Mouse (Mus musculus): ENCODE results near the gene Cdk9. TPM values are rescaled to one million over a fixed set of nuclear protein-coding genes. Genes with fewer than 3 reads are reported as not detected.

The Cdk9 gene
- polyA plus RNA-seq, 1 experiment, result 76.6 TPM

- TF ChIP-seq USF1 (IDR thresholded peaks at IDR 0.05; ENCODE audit: low read depth) (no peak), POLR2A (IDR thresholded peaks at IDR 0.05; ENCODE audit: insufficient read length, low read depth) (no peak), MYOG (IDR thresholded peaks at IDR 0.05; ENCODE audit: control insufficient read depth in 1 of 3, insufficient read depth in 1 of 3, insufficient read length in 2 of 3, low read depth in 2 of 3) (no peak), SRF (IDR thresholded peaks at IDR 0.05; ENCODE audit: control insufficient read depth, insufficient read length, low read depth) (no peak), TCF12 (IDR thresholded peaks at IDR 0.05; ENCODE audit: insufficient read depth, poor library complexity, severe bottlenecking) (no peak), REST (IDR thresholded peaks at IDR 0.05; ENCODE audit: insufficient read depth, insufficient read length) (no peak), E2F4 (IDR thresholded peaks at IDR 0.05; ENCODE audit: insufficient read depth) (no peak), MYOD1 (IDR thresholded peaks at IDR 0.05; ENCODE audit: control insufficient read depth in 1 of 3, insufficient read length in 2 of 3, low read depth in 2 of 3) (no peak), MAX (IDR thresholded peaks at IDR 0.05; ENCODE audit: low read depth) (no peak), CEBPB (IDR thresholded peaks at IDR 0.05; ENCODE audit: insufficient read depth, poor library complexity, severe bottlenecking) (no peak), TCF3 (IDR thresholded peaks at IDR 0.05; ENCODE audit: insufficient read length, low read depth) (no peak)
- H3K79me2 ChIP-seq (ENCODE audit: control insufficient read depth, insufficient read depth), result no peaks in the 10 kb centered on the region
- H3K4me3 ChIP-seq, result no peak overlapping the region
- no peaks in the 10 kb centered on the region for H3K27me3 ChIP-seq (ENCODE audit: control insufficient read depth, insufficient read depth, insufficient read length)
- H3K4me2 ChIP-seq (ENCODE audit: low read depth), result no peak overlapping the region
- H3K36me3 ChIP-seq (ENCODE audit: control insufficient read depth, insufficient read depth), result no peaks in the 10 kb centered on the region
- H3ac ChIP-seq (ENCODE audit: control insufficient read depth, insufficient read length), result no peak overlapping the region
Observed at GRCm38 (mm10) chr2:32722046-32722445, 9.2 kb upstream of the Cdk9 start.

DNA sequence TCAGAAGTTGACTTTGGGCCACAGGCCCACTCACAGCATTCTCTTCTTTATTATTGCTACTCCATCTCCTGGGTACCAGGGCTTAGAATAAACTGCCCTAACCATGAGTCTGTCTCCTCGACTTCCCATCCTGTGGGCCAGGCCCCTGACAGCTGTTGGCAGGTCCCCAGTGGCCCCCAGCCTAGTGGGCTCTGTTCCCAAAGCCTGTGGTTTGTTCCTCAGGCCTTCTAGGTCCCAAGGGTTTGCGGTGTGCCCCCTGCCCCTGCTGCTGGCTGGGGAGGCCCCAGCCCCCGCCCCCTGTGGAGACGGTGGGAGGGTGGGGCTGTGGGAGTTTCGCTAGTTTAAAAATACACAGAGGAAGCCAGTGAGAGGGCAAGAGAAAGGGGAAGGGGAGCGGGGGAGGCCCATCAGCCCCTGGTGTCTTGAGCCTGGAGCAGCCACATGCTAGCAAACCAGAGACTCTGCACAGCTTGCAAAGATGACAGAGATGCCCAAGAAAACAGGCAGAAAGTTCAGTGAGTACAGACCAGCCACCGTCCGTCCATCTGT is 7.9 kb upstream of the Cdk9 start, which contains the start of gene Sh2d3c:
Gene Sh2d3c, plus strand, starts transcription at position 375 of the 549 bp plus-strand sequence.
- H3K4me3 ChIP-seq, result no peak within 1 kb of the TSS
- no peak within 1 kb of the TSS for H3ac ChIP-seq (ENCODE audit: control insufficient read depth, insufficient read length)
- no peaks in the 10 kb centered on the region for H3K27me3 ChIP-seq (ENCODE audit: control insufficient read depth, insufficient read depth, insufficient read length)
- H3K36me3 ChIP-seq (ENCODE audit: control insufficient read depth, insufficient read depth), result no peaks in the 10 kb centered on the region
- TF ChIP-seq SRF (IDR thresholded peaks at IDR 0.05; ENCODE audit: control insufficient read depth, insufficient read length, low read depth), result no peak
- no peak for TF ChIP-seq REST (IDR thresholded peaks at IDR 0.05; ENCODE audit: insufficient read depth, insufficient read length)
- TF ChIP-seq POLR2A (IDR thresholded peaks at IDR 0.05; ENCODE audit: insufficient read length, low read depth), result no peak
- no peak for TF ChIP-seq TCF12 (IDR thresholded peaks at IDR 0.05; ENCODE audit: insufficient read depth, poor library complexity, severe bottlenecking)
- TF ChIP-seq MYOG (IDR thresholded peaks at IDR 0.05; ENCODE audit: control insufficient read depth in 1 of 3, insufficient read depth in 1 of 3, insufficient read length in 2 of 3, low read depth in 2 of 3), result peak in 2 of 3 experiments; percentile 67 to 87
- TF ChIP-seq MYOD1 (IDR thresholded peaks at IDR 0.05; ENCODE audit: control insufficient read depth in 1 of 3, insufficient read length in 2 of 3, low read depth in 2 of 3), result peak in 2 of 3 experiments; percentile 77 to 83
- no peak for TF ChIP-seq TCF3 (IDR thresholded peaks at IDR 0.05; ENCODE audit: insufficient read length, low read depth)
- H3K4me2 ChIP-seq (ENCODE audit: low read depth), result peak within 1 kb of the TSS; percentile 62
- no peaks in the 10 kb centered on the region for H3K79me2 ChIP-seq (ENCODE audit: control insufficient read depth, insufficient read depth)

GRCm38 (mm10) chr2:32720053-32720452 is 7.2 kb upstream of the Cdk9 start:
- H3K4me3 ChIP-seq, result no peak overlapping the region
- H3K4me2 ChIP-seq (ENCODE audit: low read depth), result no peak overlapping the region
- no peak for TF ChIP-seq TCF3 (IDR thresholded peaks at IDR 0.05; ENCODE audit: insufficient read length, low read depth)
- TF ChIP-seq CEBPB (IDR thresholded peaks at IDR 0.05; ENCODE audit: insufficient read depth, poor library complexity, severe bottlenecking), result no peak
- TF ChIP-seq MYOG (IDR thresholded peaks at IDR 0.05; ENCODE audit: control insufficient read depth in 1 of 3, insufficient read depth in 1 of 3, insufficient read length in 2 of 3, low read depth in 2 of 3), result no peak
- no peak for TF ChIP-seq REST (IDR thresholded peaks at IDR 0.05; ENCODE audit: insufficient read depth, insufficient read length)
- TF ChIP-seq SRF (IDR thresholded peaks at IDR 0.05; ENCODE audit: control insufficient read depth, insufficient read length, low read depth), result no peak
- no peak for TF ChIP-seq POLR2AphosphoS2 (IDR thresholded peaks at IDR 0.05; ENCODE audit: insufficient read length, low read depth)
- TF ChIP-seq MAX (IDR thresholded peaks at IDR 0.05; ENCODE audit: low read depth), result no peak
- no peak for TF ChIP-seq MYOD1 (IDR thresholded peaks at IDR 0.05; ENCODE audit: control insufficient read depth in 1 of 3, insufficient read length in 2 of 3, low read depth in 2 of 3)
- no peak for TF ChIP-seq E2F4 (IDR thresholded peaks at IDR 0.05; ENCODE audit: insufficient read depth)
- no peak for TF ChIP-seq POLR2A (IDR thresholded peaks at IDR 0.05; ENCODE audit: insufficient read length, low read depth)
- no peaks in the 10 kb centered on the region for H3K27me3 ChIP-seq (ENCODE audit: control insufficient read depth, insufficient read depth, insufficient read length)
- no peak overlapping the region for H3ac ChIP-seq (ENCODE audit: control insufficient read depth, insufficient read length)
- no peaks in the 10 kb centered on the region for H3K36me3 ChIP-seq (ENCODE audit: control insufficient read depth, insufficient read depth)
- H3K79me2 ChIP-seq (ENCODE audit: control insufficient read depth, insufficient read depth), result no peaks in the 10 kb centered on the region

DNA sequence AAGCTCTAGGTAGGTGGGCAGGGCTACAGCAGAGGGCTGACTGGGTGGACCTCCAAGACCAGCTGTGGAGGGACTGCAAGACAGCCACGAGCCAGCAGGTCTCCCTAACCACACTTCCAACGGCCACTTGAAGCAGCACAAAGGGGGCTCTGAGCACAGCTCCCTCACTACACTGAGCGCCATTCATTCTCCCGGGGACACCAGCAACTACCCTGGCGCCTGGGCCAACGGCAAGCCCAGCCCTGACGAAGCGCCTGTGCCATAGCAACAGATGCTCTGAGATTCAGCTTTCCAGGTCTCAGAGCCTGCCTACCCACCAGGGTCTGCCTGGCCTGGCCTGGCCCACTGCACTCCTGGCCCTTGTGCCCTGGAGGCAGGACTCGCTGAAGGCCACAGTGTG is 5.9 kb upstream of the Cdk9 start:
- Histone ChIP-seq H3K79me2 (ENCODE audit: control insufficient read depth, insufficient read depth) (no peaks in the 10 kb centered on the region), H3ac (ENCODE audit: control insufficient read depth, insufficient read length) (no peak overlapping the region)
- TF ChIP-seq E2F4 (IDR thresholded peaks at IDR 0.05; ENCODE audit: insufficient read depth) (no peak), USF1 (IDR thresholded peaks at IDR 0.05; ENCODE audit: low read depth) (no peak), MYOG (IDR thresholded peaks at IDR 0.05; ENCODE audit: control insufficient read depth in 1 of 3, insufficient read depth in 1 of 3, insufficient read length in 2 of 3, low read depth in 2 of 3) (no peak), REST (IDR thresholded peaks at IDR 0.05; ENCODE audit: insufficient read depth, insufficient read length) (no peak), CEBPB (IDR thresholded peaks at IDR 0.05; ENCODE audit: insufficient read depth, poor library complexity, severe bottlenecking) (no peak), TCF3 (IDR thresholded peaks at IDR 0.05; ENCODE audit: insufficient read length, low read depth) (no peak), TCF12 (IDR thresholded peaks at IDR 0.05; ENCODE audit: insufficient read depth, poor library complexity, severe bottlenecking) (no peak), MAX (IDR thresholded peaks at IDR 0.05; ENCODE audit: low read depth) (no peak), POLR2A (IDR thresholded peaks at IDR 0.05; ENCODE audit: insufficient read length, low read depth) (no peak), MYOD1 (IDR thresholded peaks at IDR 0.05; ENCODE audit: control insufficient read depth in 1 of 3, insufficient read length in 2 of 3, low read depth in 2 of 3) (no peak), POLR2AphosphoS2 (IDR thresholded peaks at IDR 0.05; ENCODE audit: insufficient read length, low read depth) (no peak), SRF (IDR thresholded peaks at IDR 0.05; ENCODE audit: control insufficient read depth, insufficient read length, low read depth) (no peak)

More for the DNA sequence above, 5.9 kb upstream of the Cdk9 start:
- Histone ChIP-seq H3K36me3 (ENCODE audit: control insufficient read depth, insufficient read depth) (no peaks in the 10 kb centered on the region), H3K27me3 (ENCODE audit: control insufficient read depth, insufficient read depth, insufficient read length) (no peaks in the 10 kb centered on the region), H3K4me2 (ENCODE audit: low read depth) (no peak overlapping the region), H3K4me3 (no peak overlapping the region)
